Mouse (Mus musculus): ENCODE data around the gene Bola1. TPM values are rescaled to one million over a fixed set of nuclear protein-coding genes. Genes with fewer than 3 reads are reported as not detected.

Bola1 gene
- total RNA-seq, 2 experiments from 2014 or later: 20.4 to 23.2 TPM

DNA sequence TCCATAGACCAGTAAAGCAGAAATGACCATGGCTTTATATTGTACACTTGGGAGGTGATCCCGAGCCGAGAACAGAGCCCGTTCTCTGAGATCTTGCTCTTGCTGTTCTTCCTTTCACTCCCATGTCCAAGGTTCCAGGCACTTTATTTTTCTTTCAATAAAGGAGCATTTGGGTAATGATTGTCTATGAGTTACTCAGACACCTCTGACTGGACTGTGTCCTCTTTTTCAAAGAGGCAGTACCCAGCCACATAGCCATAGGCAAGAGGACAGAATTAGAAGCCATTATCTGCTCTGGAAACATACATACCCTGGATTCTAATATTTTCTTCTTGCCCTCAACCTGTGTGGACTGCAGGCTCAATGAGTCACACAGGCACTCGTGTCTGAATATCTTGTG, 59.7 kb downstream of the Bola1 start:
- DNase-seq (ENCODE audit: low spot score in 2 of 2): no peak

DNA sequence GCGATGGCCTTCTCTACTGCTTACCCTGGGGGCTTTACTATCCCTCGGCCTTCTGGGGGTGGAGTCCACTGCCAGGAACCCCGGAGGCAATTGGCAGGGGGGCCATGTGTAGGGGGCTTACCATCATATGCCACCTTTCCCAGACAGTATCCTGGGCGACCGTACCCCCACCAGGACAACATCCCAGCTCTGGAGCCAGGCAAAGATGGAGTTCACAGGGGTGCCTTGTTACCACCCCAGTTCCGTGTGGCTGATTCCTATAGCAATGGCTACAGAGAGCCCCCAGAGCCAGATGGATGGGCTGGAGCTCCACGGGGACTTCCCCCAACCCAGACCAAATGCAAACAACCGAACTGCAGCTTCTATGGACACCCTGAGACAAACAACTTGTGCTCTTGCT, 64.0 kb downstream of the Bola1 start:
- DNase-seq (ENCODE audit: low spot score in 2 of 2): no peak

- no peak for DNase-seq (ENCODE audit: low spot score in 2 of 2)
Observed at GRCm38 (mm10) chr3:96152611-96153010, 66.9 kb downstream of the Bola1 start.

DNA sequence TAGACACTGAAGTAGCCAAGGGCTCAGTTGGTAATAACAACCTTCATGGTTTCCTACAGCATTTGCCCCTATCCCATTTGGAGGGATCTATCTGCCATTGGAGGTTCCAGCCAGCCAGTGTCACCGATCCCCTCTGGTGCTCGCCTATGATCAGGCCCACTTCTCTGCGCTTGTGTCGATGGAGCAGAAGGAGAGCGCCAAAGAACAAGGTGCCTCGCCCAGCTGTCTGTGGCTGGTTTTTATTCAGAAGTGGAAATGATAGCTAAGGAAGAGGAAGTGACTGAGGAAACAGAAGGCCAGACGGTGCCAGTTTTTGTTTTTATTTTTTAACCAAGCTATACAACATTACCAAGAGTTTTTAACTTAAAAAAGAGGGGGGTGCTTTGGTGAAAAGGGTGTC, 67.7 kb downstream of the Bola1 start:
- no peak for DNase-seq (ENCODE audit: low spot score in 2 of 2)

GRCm38 (mm10) chr3:96147950-96148349, 71.6 kb downstream of the Bola1 start:
- no peak for DNase-seq (ENCODE audit: low spot score in 2 of 2)

Small RNA genes lying within 50 kb of the gene (microRNA-seq; reads per million reads assigned to microRNA genes)
- gene Gm44492 (not detected), gene Gm47311 (not detected), gene Gm47313 (not detected)

Other genes with a start within 250 kb of the Bola1 start
- 10 to 100 TPM; 94.2 to 97.4 TPM for gene Plekho1, start 223.7 kb downstream of the Bola1 start, total RNA-seq (2021)
- 10 to 100 TPM; 24.5 to 32.6 TPM for gene Vps45, start 161.2 kb downstream of the Bola1 start, total RNA-seq (2021)
- 10 to 100 TPM; 61.0 to 65.7 TPM for gene Otud7b, start 115.2 kb downstream of the Bola1 start, total RNA-seq (2021)
- 1 to 10 TPM; 9.3 to 9.7 TPM for gene Mtmr11, start 57.7 kb downstream of the Bola1 start, total RNA-seq (2021)
- 10 to 100 TPM; 32.9 to 34.6 TPM for gene Sf3b4, start 47.4 kb downstream of the Bola1 start, total RNA-seq (2021)
- 1 to 10 TPM; 2.2 to 2.3 TPM for gene Sv2a, start 38.6 kb downstream of the Bola1 start, total RNA-seq (2021)
- 10 to 100 TPM; 15.6 TPM for gene Hist2h2ab, start 156 bp upstream of the Bola1 start, total RNA-seq (2021)
- gene Hist2h2ac, start 1.2 kb upstream of the Bola1 start, total RNA-seq (2021): 100 to 1,000 TPM; 126 to 168 TPM
- 1 to 10 TPM; 3.2 to 3.8 TPM for gene Hist2h2be, start 1.4 kb upstream of the Bola1 start, total RNA-seq (2021)
- gene Hist2h3c2, start 19.4 kb upstream of the Bola1 start, total RNA-seq (2021): 100 to 1,000 TPM; 150 TPM
- gene Hist2h2aa2, start 20.6 kb upstream of the Bola1 start, total RNA-seq (2021): 1,000 to 10,000 TPM; 1,169 to 1,327 TPM
- gene Hist2h2aa1, start 25.8 kb upstream of the Bola1 start, total RNA-seq (2021): 10 to 100 TPM; 12.3 to 14.6 TPM
- under 1 TPM in 1 of 2 experiments, not detected in 1; 0.44 TPM for gene Hist2h3c1, start 27.0 kb upstream of the Bola1 start, total RNA-seq (2021)
- 10 to 100 TPM; 74.6 to 96.7 TPM for gene Hist2h4, start 43.6 kb upstream of the Bola1 start, total RNA-seq (2021)
- gene Hist2h3b, start 48.9 kb upstream of the Bola1 start, total RNA-seq (2021): 100 to 1,000 TPM; 677 to 879 TPM
- gene Hist2h2bb, start 50.0 kb upstream of the Bola1 start, total RNA-seq (2021): 100 to 1,000 TPM; 676 to 744 TPM
- gene Fcgr1, start 74.3 kb upstream of the Bola1 start, total RNA-seq (2021): 1 to 10 TPM; 1.6 to 1.7 TPM
- gene BC107364, start 232.6 kb upstream of the Bola1 start, total RNA-seq (2021): not detected